Mouse (Mus musculus) olfactory bulb, adult 2 months (tissue): Measurements from ENCODE around the gene Myo3b.

Experiments
- CTCF ChIP-seq: fragments of 200-500 bp; IDR thresholded peaks from 2 replicates; pipeline ENCODE4 v1.5.1; 2012; ENCODE audit warnings: low read depth, mild to moderate bottlenecking, low read length, moderate library complexity; ENCODE audit not compliant: insufficient read depth
- POLR2A ChIP-seq: fragments of 200-500 bp; IDR thresholded peaks from 2 replicates; pipeline ENCODE4 v1.6.1; 2012; ENCODE audit warnings: mild to moderate bottlenecking, low read depth, low read length, moderate library complexity; ENCODE audit not compliant: insufficient read depth

DNA sequence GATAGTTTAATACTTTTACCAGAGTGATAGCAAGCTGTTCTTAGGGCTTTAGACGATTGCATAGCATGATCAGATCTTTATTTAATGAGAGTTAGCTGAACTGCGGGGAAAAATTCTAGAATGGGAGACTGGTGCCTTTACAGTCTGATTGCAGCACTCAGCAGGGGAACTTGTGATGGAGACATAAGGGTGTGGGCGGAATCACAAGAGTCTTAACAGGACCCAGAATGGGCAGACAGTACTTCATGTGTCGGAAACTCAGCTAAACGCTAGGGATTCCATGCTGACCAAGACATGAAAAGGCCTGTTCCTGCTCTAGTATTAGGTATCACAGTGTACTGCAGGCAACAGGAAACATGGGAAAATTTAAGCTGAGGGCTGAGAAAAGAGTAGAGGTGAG is 13.2 kb upstream of the Myo3b start:
- TF ChIP-seq CTCF, result no peak
- TF ChIP-seq POLR2A, result no peak
